ENCODE assay signal across 9 mouse cellular contexts in the genomic region with DNA sequence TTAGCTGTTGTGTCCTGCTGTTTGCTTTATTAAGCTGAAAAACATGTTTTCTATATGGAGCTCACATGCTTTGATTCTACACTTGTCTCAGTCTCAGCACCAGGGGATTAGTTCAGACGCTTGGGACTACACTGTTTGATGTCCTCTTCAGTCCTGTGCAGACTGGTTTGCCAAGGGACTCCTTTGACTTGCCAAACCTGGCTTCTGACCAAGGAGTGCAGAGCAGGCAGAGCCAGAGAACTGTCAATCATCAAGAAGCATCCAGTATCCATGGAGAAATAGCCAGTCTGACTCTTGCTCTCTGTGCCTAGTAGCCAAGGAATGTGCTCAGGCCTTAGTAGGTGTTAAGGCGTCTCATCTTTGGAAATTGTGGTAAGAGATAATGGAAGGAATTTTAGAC.
DNase-seq lines count a peak whose midpoint lies in the region; ATAC-seq lines count a peak whose summit lies in the region.
"Had no signal": no experiment of that assay in that cellular context is flagged by ENCODE, and none has a peak within 500 bp of the region (broad histone marks: within the 10 kb centered on the region; RNA-seq: fewer than 3 reads in every experiment).

No protein-coding gene starts in this region.

- H3K4me3 ChIP-seq in intestine, embryonic 16.5 days (ENCODE audit: low read length) = no peak overlapping the region
- H3K4me3 ChIP-seq: embryonic facial prominence, embryonic 13.5 days; midbrain, embryonic 12.5 days had no signal

- WGBS in intestine, embryonic 16.5 days = 65% methylated on average over 2 of the region's 2 CpGs

- H3K4me2 ChIP-seq in intestine, embryonic 16.5 days (ENCODE audit: low read depth, low read length) = no peak overlapping the region
- H3K4me2 ChIP-seq: embryonic facial prominence, embryonic 13.5 days; midbrain, embryonic 12.5 days had no signal

- no peak overlapping the region for H3K27ac ChIP-seq in intestine, embryonic 16.5 days (ENCODE audit: low read length)
- H3K27ac ChIP-seq: embryonic facial prominence, embryonic 13.5 days; midbrain, embryonic 12.5 days had no signal

- no peaks in the 10 kb centered on the region for H3K27me3 ChIP-seq in intestine, embryonic 16.5 days (replicated peaks; ENCODE audit: control insufficient read depth, insufficient read depth, low read length)
- H3K27me3 ChIP-seq: embryonic facial prominence, embryonic 13.5 days; midbrain, embryonic 12.5 days had no signal

- no peaks in the 10 kb centered on the region for H3K4me1 ChIP-seq in intestine, embryonic 16.5 days (ENCODE audit: control insufficient read depth, insufficient read depth, low read length)
- H3K4me1 ChIP-seq: midbrain, embryonic 12.5 days had no signal

- DNase-seq in kidney, adult 9 months = peak; percentile 24
- no peak for DNase-seq in kidney, postnatal 14 days
- peak; percentile 5 for DNase-seq in NIH3T3 (ENCODE audit: low read depth)
- DNase-seq in brain, embryonic 18.5 days (ENCODE audit: low read depth, low spot score) = peak; percentile 43
- DNase-seq in heart, adult 8-10 months (ENCODE audit: low spot score) = peak; percentile 48
- DNase-seq in ovary, postnatal 36 days (ENCODE audit: low spot score) = no peak

- H3K9ac ChIP-seq in intestine, embryonic 16.5 days (ENCODE audit: low read depth, low read length) = no peak overlapping the region
- H3K9ac ChIP-seq: embryonic facial prominence, embryonic 13.5 days; midbrain, embryonic 12.5 days had no signal

- no peak for ATAC-seq in intestine, embryonic 16.5 days

- H3K9me3 ChIP-seq in intestine, embryonic 16.5 days (ENCODE audit: control insufficient read depth, low read length) = no peaks in the 10 kb centered on the region
- H3K9me3 ChIP-seq: embryonic facial prominence, embryonic 13.5 days; midbrain, embryonic 12.5 days had no signal

- H3K36me3 ChIP-seq in intestine, embryonic 16.5 days (ENCODE audit: control insufficient read depth, insufficient read depth, low read length) = no peaks in the 10 kb centered on the region
- H3K36me3 ChIP-seq: embryonic facial prominence, embryonic 13.5 days; midbrain, embryonic 12.5 days had no signal

Comparison
In these comparisons a context has a peak if more than half of its experiments do, and no peak if none do; other contexts are left out.
1. DNase-seq: peak in kidney, adult 9 months (single experiment), NIH3T3 (single experiment), brain, embryonic 18.5 days (single experiment) and heart, adult 8-10 months (single experiment); none in kidney, postnatal 14 days (single experiment) and ovary, postnatal 36 days (single experiment).